In genomic region chr14:105722923-105723322, GRCm38 (mm10) we compare ENCODE assay signal across 14 mouse cellular contexts.
"Had no signal": no experiment of that assay in that cellular context is flagged by ENCODE, and none has a peak within 500 bp of the region (broad histone marks: within the 10 kb centered on the region; RNA-seq: fewer than 3 reads in every experiment).

No protein-coding gene starts in this region.

- H3K9me3 ChIP-seq: intestine, embryonic 15.5 days; limb, embryonic 12.5 days; limb, embryonic 15.5 days; lung, embryonic 15.5 days; midbrain, embryonic 13.5 days had no signal

- H3K4me3 ChIP-seq: intestine, embryonic 15.5 days; limb, embryonic 12.5 days; limb, embryonic 15.5 days; lung, embryonic 15.5 days; midbrain, embryonic 13.5 days had no signal

- ATAC-seq: intestine, embryonic 15.5 days; liver, postnatal 0 days; midbrain, embryonic 13.5 days had no signal

- H3K27me3 ChIP-seq: intestine, embryonic 15.5 days; limb, embryonic 12.5 days; limb, embryonic 15.5 days; lung, embryonic 15.5 days; midbrain, embryonic 13.5 days had no signal

- H3K4me2 ChIP-seq: intestine, embryonic 15.5 days; limb, embryonic 12.5 days; limb, embryonic 15.5 days; liver, embryonic 11.5 days; lung, embryonic 15.5 days; midbrain, embryonic 13.5 days had no signal

- H3K4me1 ChIP-seq: intestine, embryonic 15.5 days; limb, embryonic 15.5 days had no signal

- DNase-seq: kidney, adult 11 months; kidney, postnatal 10 days; left cerebral cortex, postnatal 4 days; liver, postnatal 0 days; thymus, adult 18-20 months; thymus, postnatal 36 days had no signal

- H3K27ac ChIP-seq: intestine, embryonic 15.5 days; limb, embryonic 12.5 days; limb, embryonic 15.5 days; liver, embryonic 14.5 days; lung, embryonic 15.5 days; macrophage; midbrain, embryonic 13.5 days had no signal

- H3K36me3 ChIP-seq: intestine, embryonic 15.5 days; limb, embryonic 12.5 days; limb, embryonic 15.5 days; lung, embryonic 15.5 days; midbrain, embryonic 13.5 days had no signal

- H3K9ac ChIP-seq: intestine, embryonic 15.5 days; limb, embryonic 12.5 days; limb, embryonic 15.5 days; liver, embryonic 14.5 days; liver, postnatal 0 days; lung, embryonic 15.5 days; midbrain, embryonic 13.5 days had no signal
